Mouse (Mus musculus): ENCODE measurements around the gene Arhgdia. TPM values are rescaled to one million over a fixed set of nuclear protein-coding genes. Genes with fewer than 3 reads are reported as not detected.
"Not testable (repeated sequence)": the region's sequence is repeated elsewhere in the genome, so short reads cannot be mapped to it uniquely, and the experiment has no call there.

Gene Arhgdia
- polyA plus RNA-seq, 1 experiment from 2014 or later = 435 TPM

- no peak for DNase-seq (ENCODE audit: low spot score)
- WGBS = 88% methylated on average over 9 of the region's 9 CpGs
- H3K27ac ChIP-seq = no peak overlapping the region
- no peak overlapping the region for H3K9ac ChIP-seq
- H3K9me3 ChIP-seq (ENCODE audit: control insufficient read depth, low read length) = no peaks in the 10 kb centered on the region
- H3K4me1 ChIP-seq (replicated peaks; ENCODE audit: control insufficient read depth, insufficient read depth, low read length) = no peaks in the 10 kb centered on the region
- peaks cover 99% of the 10 kb centered on the region for H3K36me3 ChIP-seq (replicated peaks; ENCODE audit: control insufficient read depth, insufficient read depth)
- no peak overlapping the region for H3K4me3 ChIP-seq (replicated peaks; ENCODE audit: low read length)
- ATAC-seq (ENCODE audit: low FRiP score) = no peak
- H3K4me2 ChIP-seq (replicated peaks) = no peak overlapping the region
- H3K27me3 ChIP-seq (ENCODE audit: control insufficient read depth, insufficient read depth, low read length) = no peaks in the 10 kb centered on the region
Observed at GRCm38 (mm10) chr11:120565114-120565513, 16.3 kb downstream of the Arhgdia start.

GRCm38 (mm10) chr11:120562949-120563348 lies 18.5 kb downstream of the Arhgdia start:
- 96% methylated on average over 13 of the region's 13 CpGs for WGBS

GRCm38 (mm10) chr11:120560952-120561728 lies 20.3 kb downstream of the Arhgdia start:
- DNase-seq (ENCODE audit: low spot score) = no peak
- H3K4me3 ChIP-seq (replicated peaks; ENCODE audit: low read length) = no peak overlapping the region
- H3K27me3 ChIP-seq (ENCODE audit: control insufficient read depth, insufficient read depth, low read length) = no peaks in the 10 kb centered on the region
- peaks cover 76% of the 10 kb centered on the region for H3K36me3 ChIP-seq (replicated peaks; ENCODE audit: control insufficient read depth, insufficient read depth)
- H3K4me2 ChIP-seq (replicated peaks) = no peak overlapping the region
- no peaks in the 10 kb centered on the region; the same call in 1 of the 2 replicates for H3K9me3 ChIP-seq (ENCODE audit: control insufficient read depth, low read length)
- no peak overlapping the region for H3K27ac ChIP-seq
- no peak overlapping the region for H3K9ac ChIP-seq
- H3K4me1 ChIP-seq (replicated peaks; ENCODE audit: control insufficient read depth, insufficient read depth, low read length) = no peaks in the 10 kb centered on the region
- no peak for ATAC-seq (ENCODE audit: low FRiP score)
- WGBS = 96% methylated on average over 13 of the region's 13 CpGs

More at GRCm38 (mm10) chr11:120562949-120563348, 18.5 kb downstream of the Arhgdia start:
- ATAC-seq (ENCODE audit: low FRiP score) (no peak), DNase-seq (ENCODE audit: low spot score) (no peak)
- Histone ChIP-seq H3K9ac (no peak overlapping the region), H3K9me3 (ENCODE audit: control insufficient read depth, low read length) (no peaks in the 10 kb centered on the region), H3K4me1 (replicated peaks; ENCODE audit: control insufficient read depth, insufficient read depth, low read length) (no peaks in the 10 kb centered on the region), H3K27me3 (ENCODE audit: control insufficient read depth, insufficient read depth, low read length) (no peaks in the 10 kb centered on the region), H3K27ac (no peak overlapping the region), H3K36me3 (replicated peaks; ENCODE audit: control insufficient read depth, insufficient read depth) (peaks cover 95% of the 10 kb centered on the region), H3K4me3 (replicated peaks; ENCODE audit: low read length) (no peak overlapping the region), H3K4me2 (replicated peaks) (no peak overlapping the region)

GRCm38 (mm10) chr11:120558843-120559242 lies 22.6 kb downstream of the Arhgdia start:
- peaks cover 54% of the 10 kb centered on the region for H3K36me3 ChIP-seq (replicated peaks; ENCODE audit: control insufficient read depth, insufficient read depth)
- WGBS = 89% methylated on average over 6 of the region's 6 CpGs
- not testable (repeated sequence) for H3K4me3 ChIP-seq (replicated peaks; ENCODE audit: low read length); H3K27ac ChIP-seq; H3K9me3 ChIP-seq (ENCODE audit: control insufficient read depth, low read length); H3K4me2 ChIP-seq (replicated peaks); DNase-seq (ENCODE audit: low spot score); H3K27me3 ChIP-seq (ENCODE audit: control insufficient read depth, insufficient read depth, low read length); ATAC-seq (ENCODE audit: low FRiP score); H3K9ac ChIP-seq; H3K4me1 ChIP-seq (replicated peaks; ENCODE audit: control insufficient read depth, insufficient read depth, low read length)

- Histone ChIP-seq H3K36me3 (replicated peaks; ENCODE audit: control insufficient read depth, insufficient read depth) (peaks cover 18% of the 10 kb centered on the region), H3K4me1 (replicated peaks; ENCODE audit: control insufficient read depth, insufficient read depth, low read length) (peaks cover 2% of the 10 kb centered on the region; the same call in 1 of the 2 replicates), H3K4me3 (replicated peaks; ENCODE audit: low read length) (no peak overlapping the region), H3K9me3 (ENCODE audit: control insufficient read depth, low read length) (no peaks in the 10 kb centered on the region; the same call in 1 of the 2 replicates), H3K27ac (no peak overlapping the region), H3K9ac (no peak overlapping the region), H3K4me2 (replicated peaks) (no peak overlapping the region), H3K27me3 (ENCODE audit: control insufficient read depth, insufficient read depth, low read length) (no peaks in the 10 kb centered on the region)
- DNase-seq (ENCODE audit: low spot score) (no peak), ATAC-seq (ENCODE audit: low FRiP score) (no peak)
- 84% methylated on average over 2 of the region's 2 CpGs for WGBS
Observed at GRCm38 (mm10) chr11:120555260-120555659, 26.2 kb downstream of the Arhgdia start.

- H3K27ac ChIP-seq = no peak overlapping the region
- no peak overlapping the region for H3K9ac ChIP-seq
- no peaks in the 10 kb centered on the region for H3K27me3 ChIP-seq (ENCODE audit: control insufficient read depth, insufficient read depth, low read length)
- no peak overlapping the region for H3K4me3 ChIP-seq (replicated peaks; ENCODE audit: low read length)
- DNase-seq (ENCODE audit: low spot score) (no peak), ATAC-seq (ENCODE audit: low FRiP score) (no peak)
- H3K4me1 ChIP-seq (replicated peaks; ENCODE audit: control insufficient read depth, insufficient read depth, low read length) = peaks cover 6% of the 10 kb centered on the region; the same call in 1 of the 2 replicates
- H3K9me3 ChIP-seq (ENCODE audit: control insufficient read depth, low read length) = no peaks in the 10 kb centered on the region; the same call in 1 of the 2 replicates
- peaks cover 13% of the 10 kb centered on the region for H3K36me3 ChIP-seq (replicated peaks; ENCODE audit: control insufficient read depth, insufficient read depth)
- no peak overlapping the region for H3K4me2 ChIP-seq (replicated peaks)
- 87% methylated on average over 7 of the region's 7 CpGs for WGBS
Observed at GRCm38 (mm10) chr11:120554834-120555233, 26.6 kb downstream of the Arhgdia start.

- Histone ChIP-seq H3K36me3 (replicated peaks; ENCODE audit: control insufficient read depth, insufficient read depth) (no peaks in the 10 kb centered on the region), H3K9me3 (ENCODE audit: control insufficient read depth, low read length) (no peaks in the 10 kb centered on the region; the same call in 1 of the 2 replicates), H3K27ac (no peak overlapping the region), H3K9ac (no peak overlapping the region), H3K4me1 (replicated peaks; ENCODE audit: control insufficient read depth, insufficient read depth, low read length) (peaks cover 15% of the 10 kb centered on the region), H3K4me2 (replicated peaks) (no peak overlapping the region), H3K4me3 (replicated peaks; ENCODE audit: low read length) (no peak overlapping the region), H3K27me3 (ENCODE audit: control insufficient read depth, insufficient read depth, low read length) (no peaks in the 10 kb centered on the region)
- 76% methylated on average over 5 of the region's 5 CpGs for WGBS
- DNase-seq (ENCODE audit: low spot score) (no peak), ATAC-seq (ENCODE audit: low FRiP score) (no peak)
Observed at GRCm38 (mm10) chr11:120552736-120553135, 28.7 kb downstream of the Arhgdia start.

- ATAC-seq (ENCODE audit: low FRiP score) = no peak
- H3K36me3 ChIP-seq (replicated peaks; ENCODE audit: control insufficient read depth, insufficient read depth) = no peaks in the 10 kb centered on the region
- 94% methylated on average over 28 of the region's 28 CpGs for WGBS
Observed at GRCm38 (mm10) chr11:120550810-120551440, 30.5 kb downstream of the Arhgdia start, which contains the start of gene Ppp1r27. Ppp1r27 (minus strand) TSS chr11:120551132.

GRCm38 (mm10) chr11:120549986-120550809 lies 31.2 kb downstream of the Arhgdia start:
- Histone ChIP-seq H3K4me2 (replicated peaks) (peak overlapping the region; percentile 77), H3K9me3 (ENCODE audit: control insufficient read depth, low read length) (no peaks in the 10 kb centered on the region), H3K27me3 (ENCODE audit: control insufficient read depth, insufficient read depth, low read length) (no peaks in the 10 kb centered on the region), H3K4me1 (replicated peaks; ENCODE audit: control insufficient read depth, insufficient read depth, low read length) (peaks cover 15% of the 10 kb centered on the region), H3K27ac (peak overlapping the region; percentile 86), H3K4me3 (replicated peaks; ENCODE audit: low read length) (peak overlapping the region; percentile 96), H3K36me3 (replicated peaks; ENCODE audit: control insufficient read depth, insufficient read depth) (no peaks in the 10 kb centered on the region), H3K9ac (peak overlapping the region; percentile 98)
- no peak for DNase-seq (ENCODE audit: low spot score)
- ATAC-seq (ENCODE audit: low FRiP score) = peak; percentile 35; the same call in 1 of the 2 replicates
- 78% methylated on average over 11 of the region's 11 CpGs for WGBS

More at GRCm38 (mm10) chr11:120550810-120551440, 30.5 kb downstream of the Arhgdia start, which contains the start of gene Ppp1r27:
- Histone ChIP-seq H3K4me1 (replicated peaks; ENCODE audit: control insufficient read depth, insufficient read depth, low read length) (peaks cover 15% of the 10 kb centered on the region), H3K9ac (peak within 1 kb of the TSS; percentile 98), H3K27ac (peak within 1 kb of the TSS; percentile 86), H3K9me3 (ENCODE audit: control insufficient read depth, low read length) (no peaks in the 10 kb centered on the region), H3K4me2 (replicated peaks) (peak within 1 kb of the TSS; percentile 77), H3K4me3 (replicated peaks; ENCODE audit: low read length) (peak within 1 kb of the TSS; percentile 96), H3K27me3 (ENCODE audit: control insufficient read depth, insufficient read depth, low read length) (no peaks in the 10 kb centered on the region)
- DNase-seq (ENCODE audit: low spot score) = no peak

All from hindbrain, embryonic 14.5 days (tissue).